Mouse (Mus musculus) G1E (cell line): ENCODE data around the gene Col26a1.

ENCODE experiments used
- CTCF ChIP-seq: IDR thresholded peaks from 2 replicates; pipeline ENCODE4 v1.5.1; 2012; ENCODE audit warnings: low read depth, low read length, inconsistent platforms, mixed read lengths
- GATA1 ChIP-seq: IDR thresholded peaks from 2 replicates; pipeline ENCODE4 v1.6.1; 2012; ENCODE audit warnings: borderline replicate concordance, low read length, inconsistent platforms, mixed read lengths
- GATA2 ChIP-seq: IDR thresholded peaks from 2 replicates; pipeline ENCODE4 v1.6.1; 2012; ENCODE audit warnings: low read depth, low read length, inconsistent platforms, borderline replicate concordance
- POLR2AphosphoS5 ChIP-seq: IDR thresholded peaks from 2 replicates; pipeline ENCODE4 v1.6.1; 2012; ENCODE audit warnings: low read depth, low read length, inconsistent platforms; ENCODE audit not compliant: insufficient replicate concordance
- TAL1 ChIP-seq: conservative IDR thresholded peaks from 2 replicates; pipeline ENCODE4 v1.6.1; 2012; ENCODE audit warnings: low read depth, low read length, inconsistent platforms, mixed read lengths

GRCm38 (mm10) chr5:136843930-136844329 is 39.1 kb downstream of the Col26a1 start:
- TF ChIP-seq GATA1 (no peak), CTCF (no peak), TAL1 (no peak), POLR2AphosphoS5 (no peak), GATA2 (no peak)
